ENCODE assay signal across 8 mouse cellular contexts in the genomic region with DNA sequence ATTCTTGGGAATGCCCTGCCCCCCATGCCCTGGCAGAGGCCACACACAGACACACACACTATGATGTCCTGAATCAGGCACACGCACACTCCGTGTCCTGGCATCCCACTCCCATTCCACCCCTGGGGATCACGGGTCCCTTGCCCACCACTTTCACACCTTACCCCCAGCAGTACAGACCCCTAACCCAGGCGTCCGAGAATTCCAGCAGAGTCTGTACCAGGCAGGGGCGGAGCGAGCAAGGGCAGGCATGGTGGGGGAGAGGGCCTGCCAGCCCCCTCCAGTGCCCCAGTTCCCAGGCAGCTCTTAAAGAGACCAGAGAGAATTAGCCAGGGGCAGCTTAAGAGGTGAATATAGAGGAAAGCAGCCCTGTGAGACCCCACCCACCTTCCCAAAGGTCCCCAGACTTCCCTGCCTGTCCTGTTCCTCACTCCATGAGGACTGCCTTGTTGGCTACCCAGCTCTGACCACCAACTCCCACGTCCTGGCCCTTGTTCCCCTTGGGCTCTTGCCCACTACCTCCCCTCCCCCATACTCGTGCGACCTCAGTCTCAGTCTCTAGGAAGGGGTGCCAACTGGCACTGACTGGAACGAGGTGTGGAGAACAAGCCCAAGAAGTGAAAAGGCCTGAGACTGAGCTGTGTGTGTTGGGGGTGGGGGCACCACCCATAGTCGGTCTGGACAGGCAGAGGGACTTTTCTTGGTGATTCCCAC. TPM values are rescaled to one million over a fixed set of nuclear protein-coding genes. Genes with fewer than 3 reads are reported as not detected.
A peak's percentile ranks its signal among the peaks of the same experiment; 100 is the strongest.
DNase-seq lines count a peak whose midpoint lies in the region; ATAC-seq lines count a peak whose summit lies in the region.

TSS of gene Sema4a (minus strand) at position 200 of the 714 bp plus-strand sequence.

- peak within 1 kb of the TSS; percentile 30; the same call in 1 of the 2 replicates for H3K27ac ChIP-seq in forebrain, embryonic 10.5 days
- no peak within 1 kb of the TSS for H3K27ac ChIP-seq in forebrain, embryonic 11.5 days (ENCODE audit: low read depth, low read length)
- H3K27ac ChIP-seq in neural tube, embryonic 13.5 days (replicated peaks), result no peak within 1 kb of the TSS

- peaks cover 46% of the 10 kb centered on the region for H3K4me1 ChIP-seq in forebrain, embryonic 10.5 days
- H3K4me1 ChIP-seq in forebrain, embryonic 11.5 days (replicated peaks; ENCODE audit: control insufficient read depth, insufficient read depth, low read length), result peaks cover 5% of the 10 kb centered on the region; the same call in 1 of the 2 replicates
- peaks cover 37% of the 10 kb centered on the region for H3K4me1 ChIP-seq in neural tube, embryonic 13.5 days (replicated peaks)

- DNase-seq in forebrain, embryonic 10.5 days (ENCODE audit: extremely low spot score, low spot score), result no peak
- no peak for DNase-seq in forebrain, embryonic 11.5 days (ENCODE audit: low spot score)
- DNase-seq in thymus, postnatal 0 days (ENCODE audit: low spot score), result no peak
- no peak for DNase-seq in thymus, postnatal 10 days (ENCODE audit: low spot score in 2 of 2)
- DNase-seq in left cerebral cortex, postnatal 36 days (ENCODE audit: low spot score in 2 of 2), result no peak
- no peak for DNase-seq in cerebellum, adult 11-12 months
- no peak for DNase-seq in T-cell, adult 2 months (ENCODE audit: low spot score)

- no peak within 1 kb of the TSS for H3K4me2 ChIP-seq in forebrain, embryonic 11.5 days (ENCODE audit: low read depth, low read length, severe bottlenecking)
- no peak within 1 kb of the TSS for H3K4me2 ChIP-seq in neural tube, embryonic 13.5 days

- H3K9me3 ChIP-seq in forebrain, embryonic 10.5 days, result no peaks in the 10 kb centered on the region
- no peaks in the 10 kb centered on the region for H3K9me3 ChIP-seq in forebrain, embryonic 11.5 days (ENCODE audit: control insufficient read depth, low read length)
- H3K9me3 ChIP-seq in neural tube, embryonic 13.5 days, result no peaks in the 10 kb centered on the region

- ATAC-seq in forebrain, embryonic 11.5 days (replicated peaks; ENCODE audit: low FRiP score), result no peak
- ATAC-seq in neural tube, embryonic 13.5 days (ENCODE audit: low read depth), result no peak

- 51% methylated on average over 12 of the region's 12 CpGs for WGBS in forebrain, embryonic 10.5 days
- 46% methylated on average over 12 of the region's 12 CpGs for WGBS in forebrain, embryonic 11.5 days
- 47% methylated on average over 12 of the region's 12 CpGs for WGBS in neural tube, embryonic 13.5 days

- H3K9ac ChIP-seq in forebrain, embryonic 11.5 days (ENCODE audit: low read length), result no peak within 1 kb of the TSS
- no peak within 1 kb of the TSS for H3K9ac ChIP-seq in neural tube, embryonic 13.5 days

- H3K36me3 ChIP-seq in forebrain, embryonic 10.5 days (replicated peaks), result no peaks in the 10 kb centered on the region
- no peaks in the 10 kb centered on the region for H3K36me3 ChIP-seq in forebrain, embryonic 11.5 days (ENCODE audit: control insufficient read depth, insufficient read depth, low read length)
- H3K36me3 ChIP-seq in neural tube, embryonic 13.5 days, result no peaks in the 10 kb centered on the region

- H3K4me3 ChIP-seq in forebrain, embryonic 10.5 days, result no peak within 1 kb of the TSS
- no peak within 1 kb of the TSS for H3K4me3 ChIP-seq in forebrain, embryonic 11.5 days (ENCODE audit: low read depth, low read length)
- H3K4me3 ChIP-seq in neural tube, embryonic 13.5 days, result no peak within 1 kb of the TSS

- intact Hi-C loops in left cerebral cortex, postnatal 36 days (cut with DNase I), result no loop called here

- H3K27me3 ChIP-seq in forebrain, embryonic 10.5 days (ENCODE audit: poor library complexity, severe bottlenecking), result peaks cover 57% of the 10 kb centered on the region
- H3K27me3 ChIP-seq in forebrain, embryonic 11.5 days (ENCODE audit: control insufficient read depth, insufficient read depth, low read length), result peaks cover 2% of the 10 kb centered on the region; the same call in 1 of the 2 replicates
- H3K27me3 ChIP-seq in neural tube, embryonic 13.5 days, result no peaks in the 10 kb centered on the region

RNA-seq across cellular contexts. Expression of gene Sema4a, which starts in this region (rescaled TPM):
- 5.9 and 6.7 TPM in 2 replicates for polyA plus RNA-seq in forebrain, embryonic 10.5 days (2016; fragmentation: Nextera tagmentation; extraction: Ambion mirVana)
- 9.3 and 10.3 TPM in 2 replicates for polyA plus RNA-seq in forebrain, embryonic 11.5 days (2014; fragmentation: Nextera tagmentation; extraction: Ambion mirVana)
- polyA plus RNA-seq in thymus, postnatal 0 days (2015; fragmentation: Nextera tagmentation; extraction: Ambion mirVana), result 14.6 and 15.1 TPM in 2 replicates
- 10 to 100 TPM; 52.2 to 66.7 TPM for total RNA-seq in left cerebral cortex, postnatal 36 days (2021)
- polyA plus RNA-seq in neural tube, embryonic 13.5 days (2015; fragmentation: Nextera tagmentation; extraction: Ambion mirVana), result 19.7 and 21.8 TPM in 2 replicates
